ENCODE assay signal across 10 mouse cellular contexts in the genomic region with DNA sequence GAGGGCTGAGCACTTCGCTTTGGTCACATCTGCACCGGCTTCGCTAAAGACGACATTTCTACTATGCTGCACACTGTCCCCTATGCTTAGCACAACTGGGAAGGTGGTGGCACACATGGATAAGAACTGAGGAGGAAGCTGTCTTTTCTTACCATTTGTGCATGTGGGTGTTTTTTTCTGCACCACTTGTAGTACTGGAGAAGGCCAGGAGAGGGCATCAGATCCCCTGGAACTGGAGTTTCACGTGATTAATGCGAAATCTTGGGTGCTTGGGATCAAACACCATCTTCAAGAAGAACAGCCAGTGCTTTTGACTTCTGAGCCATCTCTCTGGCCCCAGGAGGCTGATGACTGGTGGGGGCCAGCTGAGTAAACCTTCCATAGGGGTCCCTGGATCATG. TPM values are rescaled to one million over a fixed set of nuclear protein-coding genes. Genes with fewer than 3 reads are reported as not detected.
DNase-seq lines count a peak whose midpoint lies in the region; ATAC-seq and TF ChIP-seq lines count a peak whose summit lies in the region.
"Had no signal": no experiment of that assay in that cellular context is flagged by ENCODE, and none has a peak within 500 bp of the region (broad histone marks: within the 10 kb centered on the region; RNA-seq: fewer than 3 reads in every experiment).

No protein-coding gene starts in this region.

- no peak overlapping the region for H3K4me3 ChIP-seq in hindbrain, postnatal 0 days (ENCODE audit: low read length)
- no peak overlapping the region for H3K4me3 ChIP-seq in hindbrain, embryonic 16.5 days (ENCODE audit: low read length)
- H3K4me3 ChIP-seq in embryonic facial prominence, embryonic 10.5 days: no peak overlapping the region
- H3K4me3 ChIP-seq: heart, embryonic 13.5 days had no signal

- no peaks in the 10 kb centered on the region for H3K27me3 ChIP-seq in hindbrain, postnatal 0 days (ENCODE audit: insufficient read depth, low read length)
- H3K27me3 ChIP-seq in hindbrain, embryonic 16.5 days (replicated peaks; ENCODE audit: control insufficient read depth, insufficient read depth, low read length): no peaks in the 10 kb centered on the region
- peaks cover 20% of the 10 kb centered on the region for H3K27me3 ChIP-seq in embryonic facial prominence, embryonic 10.5 days (replicated peaks; ENCODE audit: low read depth, poor library complexity, severe bottlenecking)

- peak; percentile 60 for TF ChIP-seq CTCF in hindbrain, postnatal 0 days (IDR thresholded peaks at IDR 0.05; ENCODE audit: low read depth)

- no peak for ATAC-seq in hindbrain, postnatal 0 days
- ATAC-seq in hindbrain, embryonic 16.5 days: no peak
- no peak for ATAC-seq in megakaryocyte-erythroid progenitor cell, adult 5-6 weeks (replicated peaks; ENCODE audit: low FRiP score, low TSS enrichment, poor library complexity, severe bottlenecking)

- no peak overlapping the region for H3K9ac ChIP-seq in hindbrain, postnatal 0 days (replicated peaks; ENCODE audit: low read length)
- H3K9ac ChIP-seq in hindbrain, embryonic 16.5 days (ENCODE audit: low read depth, low read length): no peak overlapping the region
- H3K9ac ChIP-seq: heart, embryonic 13.5 days had no signal

- no peaks in the 10 kb centered on the region for H3K4me1 ChIP-seq in hindbrain, postnatal 0 days (ENCODE audit: insufficient read depth, low read length)
- no peaks in the 10 kb centered on the region for H3K4me1 ChIP-seq in hindbrain, embryonic 16.5 days (ENCODE audit: control insufficient read depth, insufficient read depth, low read depth, low read length)
- H3K4me1 ChIP-seq in embryonic facial prominence, embryonic 10.5 days: peaks cover 7% of the 10 kb centered on the region; the same call in 1 of the 2 replicates
- H3K4me1 ChIP-seq: heart, embryonic 13.5 days had no signal

- no peak for DNase-seq in hindbrain, postnatal 0 days (ENCODE audit: low spot score)
- DNase-seq in 3T3-L1 (ENCODE audit: low read depth, low spot score) (peak; percentile 44), MEL-GATA-1-ER (ENCODE audit: extremely low read depth, low read depth) (peak; percentile 36)
- peak; percentile 38 for DNase-seq in embryonic facial prominence, embryonic 10.5 days (ENCODE audit: low spot score)
- no peak for DNase-seq in urinary bladder, adult 18-20 months (ENCODE audit: low spot score in 2 of 2)
- DNase-seq in right cerebral cortex, postnatal 10 days (ENCODE audit: low spot score in 2 of 2): no peak
- DNase-seq: lung, postnatal 14 days had no signal

- no peak overlapping the region for H3K27ac ChIP-seq in hindbrain, postnatal 0 days
- no peak overlapping the region for H3K27ac ChIP-seq in hindbrain, embryonic 16.5 days (ENCODE audit: low read depth, low read length)
- no peak overlapping the region for H3K27ac ChIP-seq in embryonic facial prominence, embryonic 10.5 days (replicated peaks)
- H3K27ac ChIP-seq: heart, embryonic 13.5 days had no signal

- WGBS in hindbrain, postnatal 0 days: 58% methylated on average over 6 of the region's 6 CpGs
- 63% methylated on average over 6 of the region's 6 CpGs for WGBS in hindbrain, embryonic 16.5 days
- 57% methylated on average over 6 of the region's 6 CpGs for WGBS in embryonic facial prominence, embryonic 10.5 days

- no peak overlapping the region for H3K4me2 ChIP-seq in hindbrain, postnatal 0 days (ENCODE audit: low read depth, low read length)
- no peak overlapping the region for H3K4me2 ChIP-seq in hindbrain, embryonic 16.5 days (ENCODE audit: low read length)
- H3K4me2 ChIP-seq: heart, embryonic 13.5 days had no signal

- no peaks in the 10 kb centered on the region for H3K9me3 ChIP-seq in hindbrain, postnatal 0 days (ENCODE audit: low read length)
- no peaks in the 10 kb centered on the region for H3K9me3 ChIP-seq in hindbrain, embryonic 16.5 days (ENCODE audit: control insufficient read depth, low read length)
- 0 out of 2 replicates have a peak, but pooled peaks cover 3% of the 10 kb centered on the region for H3K9me3 ChIP-seq in embryonic facial prominence, embryonic 10.5 days

- no peaks in the 10 kb centered on the region for H3K36me3 ChIP-seq in hindbrain, postnatal 0 days (ENCODE audit: insufficient read depth, low read length)
- no peaks in the 10 kb centered on the region for H3K36me3 ChIP-seq in hindbrain, embryonic 16.5 days (ENCODE audit: control insufficient read depth, insufficient read depth, low read length)
- H3K36me3 ChIP-seq in embryonic facial prominence, embryonic 10.5 days (replicated peaks): no peaks in the 10 kb centered on the region
- H3K36me3 ChIP-seq: heart, embryonic 13.5 days had no signal

RNA-seq across cellular contexts. Expression of a gene that starts 39.0 kb away (rescaled TPM):
- total RNA-seq in hindbrain, postnatal 0 days (2014; rRNA removed): 40.1 and 45.7 TPM in 2 replicates
- 26.9 and 32.4 TPM in 2 replicates for polyA plus RNA-seq in hindbrain, postnatal 0 days (2015; fragmentation: Nextera tagmentation; extraction: Ambion mirVana)
- polyA plus RNA-seq in hindbrain, embryonic 16.5 days (2015; fragmentation: Nextera tagmentation; extraction: Ambion mirVana): 11.6 and 20.0 TPM in 2 replicates
- 7.3 and 8.1 TPM in 2 replicates for polyA plus RNA-seq in embryonic facial prominence, embryonic 10.5 days (2016; fragmentation: Nextera tagmentation; extraction: Ambion mirVana)
- not detected in 2 replicates for total RNA-seq in megakaryocyte-erythroid progenitor cell, adult 5-6 weeks (2014; fragmentation: Nextera tagmentation)
- total RNA-seq in megakaryocyte-erythroid progenitor cell, adult 5-6 weeks (2017): not detected in 2 replicates

Comparison
In these comparisons a context has a peak if more than half of its experiments do, and no peak if none do; other contexts are left out.
1. DNase-seq: peak in 3T3-L1 (single experiment), MEL-GATA-1-ER (single experiment) and embryonic facial prominence, embryonic 10.5 days (single experiment); none in hindbrain, postnatal 0 days (single experiment), urinary bladder, adult 18-20 months (0 of 2) and right cerebral cortex, postnatal 10 days (0 of 2).